Mouse (Mus musculus): ENCODE results near the gene Siah2.

GRCm38 (mm10) chr3:58689105-58689504 is 3.1 kb downstream of the Siah2 start:
- no peak for TF ChIP-seq MYOD1 (IDR thresholded peaks at IDR 0.05; ENCODE audit: control insufficient read depth, insufficient read length, low read depth)
- no peak for TF ChIP-seq MAX (IDR thresholded peaks at IDR 0.05)
- no peak for TF ChIP-seq CTCF (IDR thresholded peaks at IDR 0.05; ENCODE audit: control insufficient read depth, insufficient read depth, insufficient read length)
- TF ChIP-seq FOSL1 (IDR thresholded peaks at IDR 0.05; ENCODE audit: insufficient read depth, low read length, poor library complexity, severe bottlenecking) = no peak
